Mouse (Mus musculus) right cerebral cortex, postnatal 36 days (tissue): ENCODE data around the gene Cln3.

ENCODE experiments used
- DNase-seq, 2 experiments: peaks; one replicate each; pipeline ENCODE4 v3.0.0; 2022; ENCODE audit warnings: low spot score in 2 of 2, mixed read lengths in 1 of 2

Cln3 gene

DNA sequence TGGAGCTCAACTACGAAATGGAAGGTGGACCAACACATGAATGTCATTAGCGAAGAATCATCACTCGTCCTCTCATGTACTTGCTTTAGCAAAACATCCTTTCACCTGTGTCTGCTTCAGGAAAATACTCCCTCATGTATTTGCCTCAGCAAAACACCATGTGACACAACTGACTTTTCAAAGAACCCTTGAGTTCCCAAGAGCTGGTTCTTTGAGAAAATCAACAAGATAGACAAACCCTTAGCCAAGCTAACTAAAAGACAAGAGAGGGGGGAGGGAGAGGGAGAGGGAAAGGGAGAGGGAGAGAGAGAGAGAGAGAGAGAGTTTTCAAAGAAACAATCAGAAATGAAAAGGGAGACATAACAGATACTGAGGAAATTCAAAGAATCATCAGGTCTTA is 62.3 kb downstream of the Cln3 start:
- DNase-seq: no peak
